Mouse (Mus musculus): ENCODE data around the gene Ncoa1.
"Not testable (repeated sequence)": the region's sequence is repeated elsewhere in the genome, so short reads cannot be mapped to it uniquely, and the experiment has no call there.

Gene Ncoa1

DNA sequence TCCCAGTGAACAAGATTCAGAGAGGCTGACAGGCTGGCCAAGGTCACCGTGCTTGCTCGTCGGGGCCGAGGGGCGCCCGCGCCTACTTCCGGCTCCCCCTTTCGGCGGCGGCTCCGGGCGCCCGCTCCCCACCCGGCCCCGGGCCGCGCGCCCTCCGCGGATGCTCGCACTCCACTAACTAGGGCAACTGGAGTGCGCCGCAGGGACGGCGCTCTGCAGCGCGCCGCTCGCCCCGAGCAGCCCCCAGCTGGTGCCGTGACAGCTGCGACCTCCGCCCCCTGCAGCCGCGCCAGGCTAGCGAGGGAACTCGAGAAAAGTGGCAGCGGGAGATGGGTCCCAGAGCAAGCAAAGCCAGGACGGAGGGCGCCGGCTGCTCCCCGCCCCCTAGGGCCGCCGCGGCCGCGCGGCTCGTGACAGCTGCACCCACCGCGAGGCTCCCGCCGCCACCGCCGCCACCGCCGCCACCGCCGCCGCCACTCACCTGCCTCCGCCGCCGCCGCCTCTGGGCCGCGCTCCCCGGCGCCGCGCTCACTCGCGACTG, 621 bp downstream of the Ncoa1 start:
- no peak for DNase-seq (ENCODE audit: low read depth)

- DNase-seq (ENCODE audit: low read depth): no peak
These were observed 1.6 kb downstream of the Ncoa1 start for GRCm38 (mm10) chr12:4475251-4475993.

- DNase-seq (ENCODE audit: low read depth): no peak
These were observed 7.9 kb downstream of the Ncoa1 start for GRCm38 (mm10) chr12:4469115-4469514.

GRCm38 (mm10) chr12:4463701-4464100, 13.3 kb downstream of the Ncoa1 start:
- DNase-seq (ENCODE audit: low read depth): no peak

DNA sequence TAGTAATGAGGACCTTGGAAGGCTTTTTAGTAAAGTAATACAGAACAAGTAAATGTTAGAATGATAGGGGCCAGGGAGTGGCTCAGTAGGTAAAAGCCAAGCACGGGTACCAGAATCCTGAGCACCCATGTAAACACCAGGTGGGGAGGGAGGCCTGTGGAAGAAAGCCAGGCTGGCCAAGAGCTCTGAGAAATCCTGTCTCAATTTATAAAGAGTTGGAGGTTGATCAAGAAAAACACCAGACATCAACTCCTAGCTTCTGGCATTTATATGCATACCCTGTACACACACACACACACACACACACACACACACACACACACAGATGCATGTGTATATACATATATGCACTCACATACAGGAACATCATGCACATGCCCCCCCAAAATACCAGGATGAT, 14.6 kb downstream of the Ncoa1 start:
- no peak for DNase-seq (ENCODE audit: low read depth)

GRCm38 (mm10) chr12:4460990-4461389, 16.0 kb downstream of the Ncoa1 start:
- no peak for DNase-seq (ENCODE audit: low read depth)

DNA sequence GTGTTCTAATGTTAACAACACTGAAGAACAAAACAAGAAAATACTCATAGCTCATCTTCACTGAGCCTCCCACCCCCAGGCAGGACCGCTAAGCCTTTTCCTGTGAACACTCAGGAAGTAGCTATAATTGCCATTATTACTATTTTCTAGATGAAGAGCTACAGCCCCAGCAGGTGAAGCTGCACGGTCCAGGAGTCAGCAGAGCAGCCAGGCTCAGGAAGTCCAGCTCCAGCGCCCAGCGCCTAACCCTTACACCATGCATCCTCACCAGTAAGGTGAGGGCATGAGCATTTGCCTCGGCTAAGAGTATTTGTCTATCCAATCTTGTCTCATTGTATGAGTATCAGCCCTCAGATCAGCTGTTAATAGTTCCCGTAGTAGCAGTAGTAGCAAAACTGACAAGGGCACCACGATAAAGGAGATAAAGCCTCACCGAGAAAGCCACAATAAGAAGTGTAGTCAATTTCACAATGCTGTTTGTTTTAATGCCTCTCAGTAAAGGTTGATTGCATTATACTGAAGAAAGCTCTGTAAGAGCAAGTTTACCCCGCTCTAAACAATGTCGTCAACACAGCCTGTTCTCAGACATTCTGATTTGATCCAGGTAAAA, 21.9 kb downstream of the Ncoa1 start:
- no peak for DNase-seq (ENCODE audit: low read depth)

GRCm38 (mm10) chr12:4454248-4454647, 22.7 kb downstream of the Ncoa1 start:
- no peak for DNase-seq (ENCODE audit: low read depth)

- no peak for DNase-seq (ENCODE audit: low read depth)
These were observed 24.7 kb downstream of the Ncoa1 start for GRCm38 (mm10) chr12:4452233-4452632.

GRCm38 (mm10) chr12:4450485-4450884, 26.5 kb downstream of the Ncoa1 start:
- not testable (repeated sequence) for DNase-seq (ENCODE audit: low read depth)

DNA sequence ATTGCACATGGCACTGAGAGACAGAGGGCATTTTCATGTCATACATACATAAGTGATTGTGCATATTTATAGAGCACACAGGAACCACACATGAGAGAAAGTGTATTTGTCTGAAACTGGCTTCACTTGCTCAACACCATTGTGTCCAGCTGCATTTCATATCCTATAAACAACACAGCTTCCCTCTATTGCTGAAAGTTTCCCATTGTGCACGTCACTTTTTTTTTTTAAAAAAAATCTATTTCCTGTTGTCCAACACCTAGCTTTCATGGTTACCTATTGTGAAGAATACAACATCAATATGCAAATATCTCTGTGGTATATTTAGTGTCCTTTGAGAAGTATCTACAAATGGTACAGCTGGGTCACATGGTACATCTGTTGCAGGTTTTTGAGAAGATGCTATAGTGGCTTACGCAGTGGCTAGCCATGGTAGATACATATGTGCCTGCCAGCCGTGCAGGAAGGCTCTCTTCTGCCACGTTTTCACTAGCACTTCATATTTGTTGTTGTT, 28.8 kb downstream of the Ncoa1 start:
- no peak for DNase-seq (ENCODE audit: low read depth)

- DNase-seq (ENCODE audit: low read depth): no peak
These were observed 32.0 kb downstream of the Ncoa1 start for GRCm38 (mm10) chr12:4444946-4445345.

- DNase-seq (ENCODE audit: low read depth): no peak
These were observed 35.5 kb downstream of the Ncoa1 start for GRCm38 (mm10) chr12:4441451-4441850.

- no peak for DNase-seq (ENCODE audit: low read depth)
These were observed 40.8 kb downstream of the Ncoa1 start for GRCm38 (mm10) chr12:4436198-4436597.

DNA sequence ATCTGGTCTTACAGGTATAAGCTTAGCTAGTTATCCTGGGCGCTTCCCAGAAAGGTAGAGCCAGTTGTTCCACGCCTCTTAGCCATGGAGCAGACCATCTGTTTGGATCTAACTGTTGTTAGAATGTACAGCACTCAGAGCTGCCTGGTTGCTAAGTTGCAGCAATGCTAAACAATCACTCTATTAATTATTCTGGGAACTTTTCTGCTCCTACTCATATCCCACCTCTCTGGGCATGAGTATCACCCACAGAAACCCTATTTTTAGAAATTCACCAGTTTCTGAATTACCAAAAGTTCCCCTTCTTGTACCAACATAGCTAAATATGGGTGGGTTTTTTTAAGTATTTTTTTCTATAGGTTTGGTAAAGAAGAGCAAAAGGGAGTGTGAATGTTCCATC, 43.4 kb downstream of the Ncoa1 start:
- DNase-seq (ENCODE audit: low read depth): no peak

GRCm38 (mm10) chr12:4431978-4432377, 45.0 kb downstream of the Ncoa1 start:
- DNase-seq (ENCODE audit: low read depth): no peak

DNA sequence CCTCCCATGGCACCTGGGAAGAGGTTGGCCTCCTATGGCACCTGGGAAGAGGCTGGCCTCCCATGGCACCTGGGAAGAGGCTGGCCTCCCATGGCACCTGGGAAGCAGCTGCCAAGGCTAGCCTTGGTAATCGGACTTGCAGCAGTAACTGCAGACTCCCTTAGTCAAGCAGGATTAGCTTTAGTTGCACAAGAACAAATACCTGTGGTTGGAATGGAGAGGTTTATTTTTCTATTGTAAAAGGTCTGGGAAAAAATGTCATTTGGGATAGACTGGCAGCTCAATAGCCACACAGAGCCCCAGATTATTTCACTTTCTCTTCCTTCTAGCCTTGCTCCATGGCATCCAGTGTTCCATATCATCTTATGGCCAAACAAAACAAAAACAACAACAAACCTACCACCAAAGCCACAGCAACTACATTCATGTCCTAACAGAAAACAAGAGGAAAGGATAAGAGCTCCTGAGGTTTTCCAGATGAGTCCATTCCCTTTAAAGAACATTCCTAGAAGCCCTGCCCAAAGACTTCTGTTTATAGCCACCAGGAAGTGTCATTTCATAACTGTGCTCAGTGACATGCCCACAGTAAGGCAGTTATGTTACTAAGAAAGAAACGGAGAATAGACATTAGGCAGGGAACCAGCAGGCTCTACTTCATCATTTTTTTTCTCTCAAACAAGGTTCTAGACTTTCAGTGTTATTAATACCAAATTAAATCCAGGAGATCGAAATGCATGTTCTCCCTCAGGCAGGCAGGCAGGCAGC, 46.7 kb downstream of the Ncoa1 start:
- no peak for DNase-seq (ENCODE audit: low read depth)

- DNase-seq (ENCODE audit: low read depth): no peak
These were observed 58.2 kb downstream of the Ncoa1 start for GRCm38 (mm10) chr12:4418824-4419223.

- no peak for DNase-seq (ENCODE audit: low read depth)
These were observed 59.2 kb downstream of the Ncoa1 start for GRCm38 (mm10) chr12:4417626-4418263.

GRCm38 (mm10) chr12:4407085-4407484, 69.9 kb downstream of the Ncoa1 start:
- no peak for DNase-seq (ENCODE audit: low read depth)

- DNase-seq (ENCODE audit: low read depth): no peak
These were observed 70.8 kb downstream of the Ncoa1 start for GRCm38 (mm10) chr12:4406155-4406554.

GRCm38 (mm10) chr12:4403206-4403605, 73.8 kb downstream of the Ncoa1 start:
- no peak for DNase-seq (ENCODE audit: low read depth)
